Mouse (Mus musculus) kidney, embryonic 15.5 days (tissue): ENCODE measurements around the gene Adad2. TPM values are rescaled to one million over a fixed set of nuclear protein-coding genes. Genes with fewer than 3 reads are reported as not detected.

Experiments used
- ATAC-seq: fragments of 200-750 bp; cut with Nextera tagmentation; replicated peaks from 2 replicates; pipeline ENCODE4 v1.8.0; 2017; ENCODE audit warnings: moderate TSS enrichment; ENCODE audit not compliant: low FRiP score
- H3K27ac ChIP-seq: fragments of 300-500 bp; sonication (generic); 2 replicates; pipeline ENCODE4 v1.5.1; 2015; ENCODE audit warnings: mild to moderate bottlenecking, inconsistent platforms
- H3K27me3 ChIP-seq: fragments of 300-500 bp; sonication (generic); 2 replicates; pipeline ENCODE4 v1.6.1; 2015; ENCODE audit warnings: inconsistent platforms
- H3K36me3 ChIP-seq: fragments of 300-500 bp; sonication (generic); 2 replicates; pipeline ENCODE4 v1.6.1; 2015; ENCODE audit warnings: inconsistent platforms
- H3K4me1 ChIP-seq: fragments of 300-500 bp; sonication (generic); 2 replicates; pipeline ENCODE4 v1.6.1; 2015; ENCODE audit warnings: inconsistent platforms
- H3K4me2 ChIP-seq: fragments of 300-500 bp; sonication (generic); 2 replicates; pipeline ENCODE4 v1.6.1; 2015; ENCODE audit warnings: moderate library complexity, mild to moderate bottlenecking, inconsistent platforms
- H3K4me3 ChIP-seq: fragments of 300-500 bp; sonication (generic); replicated peaks from 2 replicates; pipeline ENCODE4 v1.5.1; 2015; ENCODE audit warnings: mild to moderate bottlenecking, inconsistent platforms
- H3K9ac ChIP-seq: fragments of 300-500 bp; sonication (generic); 2 replicates; pipeline ENCODE4 v1.6.1; 2015; ENCODE audit warnings: mild to moderate bottlenecking, inconsistent platforms
- H3K9me3 ChIP-seq: fragments of 300-500 bp; sonication (generic); replicated peaks from 2 replicates; pipeline ENCODE4 v1.6.1; 2016; ENCODE audit warnings: inconsistent platforms
- WGBS: fragments of 180-500 bp; shearing (Covaris S2); methylation state at CpG from one replicate; pipeline ENCODE4 v1.1.7; 2015; ENCODE audit warnings: mixed read lengths; 5-methylcytosine and 5-hydroxymethylcytosine counted together
- polyA plus RNA-seq: library from polyadenylated mRNA; unstranded; fragments of >200 nt; fragmentation: Nextera tagmentation; extraction: Ambion mirVana; gene quantifications from 2 replicates; pipeline ENCODE4 v1.2.1, GENCODE M21; 2015

Gene Adad2
- polyA plus RNA-seq, 1 experiment from 2014 or later = not detected

DNA sequence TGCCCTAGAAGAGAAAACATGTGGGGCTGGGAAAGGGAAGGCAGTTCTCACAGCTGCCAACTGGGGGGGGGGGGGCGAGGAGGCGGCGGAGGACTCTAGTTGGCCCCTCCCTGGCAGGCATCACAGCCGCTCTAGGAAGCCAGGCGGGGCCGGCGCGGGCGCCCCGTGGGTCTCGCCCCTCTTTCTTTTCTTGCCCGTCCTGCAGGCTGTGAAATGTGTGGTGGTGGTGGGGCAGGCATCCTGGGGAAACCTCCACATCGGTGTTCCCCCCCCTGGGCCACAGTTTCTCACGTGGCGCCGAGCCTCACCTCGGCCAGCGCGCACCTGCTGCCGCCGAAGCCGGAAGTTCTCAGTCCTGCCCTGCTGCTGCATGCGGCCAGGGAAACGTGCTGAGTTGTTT is 26.6 kb upstream of the Adad2 start:
- H3K9ac ChIP-seq = no peak overlapping the region
- peak overlapping the region; percentile 41 for H3K4me3 ChIP-seq
- ATAC-seq = 0 out of 2 replicates have a peak, but pooled peaks have one; percentile 56
- H3K4me2 ChIP-seq = peak overlapping the region; percentile 66
- no peaks in the 10 kb centered on the region for H3K36me3 ChIP-seq
- H3K9me3 ChIP-seq = no peaks in the 10 kb centered on the region
- H3K4me1 ChIP-seq = peaks cover 7% of the 10 kb centered on the region
- H3K27ac ChIP-seq = no peak overlapping the region
- 19% methylated on average over 24 of the region's 24 CpGs for WGBS
- no peaks in the 10 kb centered on the region for H3K27me3 ChIP-seq

GRCm38 (mm10) chr8:119588321-119588720 is 24.2 kb upstream of the Adad2 start:
- no peak overlapping the region for H3K27ac ChIP-seq
- no peaks in the 10 kb centered on the region for H3K36me3 ChIP-seq
- H3K4me3 ChIP-seq = no peak overlapping the region
- no peak overlapping the region for H3K4me2 ChIP-seq
- H3K9me3 ChIP-seq = no peaks in the 10 kb centered on the region
- 55% methylated on average over 4 of the region's 4 CpGs for WGBS
- H3K4me1 ChIP-seq = peaks cover 7% of the 10 kb centered on the region
- no peak overlapping the region for H3K9ac ChIP-seq
- no peaks in the 10 kb centered on the region for H3K27me3 ChIP-seq
- no peak for ATAC-seq

DNA sequence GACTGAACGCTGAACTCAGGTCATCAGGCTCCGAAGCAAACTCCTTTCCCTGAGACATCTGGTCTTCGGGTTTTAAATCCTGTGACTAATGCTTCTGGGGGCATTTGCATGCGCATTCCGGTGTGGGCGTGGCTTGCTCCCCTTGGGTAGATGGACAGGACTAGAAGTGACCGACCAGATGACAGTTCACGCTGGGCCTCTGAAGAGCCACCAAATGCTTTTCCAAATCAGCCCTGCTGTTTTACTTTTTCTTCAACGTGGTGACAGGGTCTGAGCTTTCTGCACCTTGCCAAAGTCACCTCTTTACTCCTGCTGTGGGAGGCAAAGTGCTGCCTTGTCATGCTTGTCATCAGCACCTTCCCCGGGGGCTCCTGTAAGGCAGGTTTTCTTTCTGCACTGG is 23.7 kb upstream of the Adad2 start:
- H3K9me3 ChIP-seq = no peaks in the 10 kb centered on the region
- no peak for ATAC-seq
- H3K4me3 ChIP-seq = no peak overlapping the region
- WGBS = 24% methylated on average over 10 of the region's 10 CpGs
- H3K36me3 ChIP-seq = no peaks in the 10 kb centered on the region
- no peak overlapping the region for H3K4me2 ChIP-seq
- no peak overlapping the region for H3K9ac ChIP-seq
- no peaks in the 10 kb centered on the region for H3K27me3 ChIP-seq
- peaks cover 7% of the 10 kb centered on the region for H3K4me1 ChIP-seq
- no peak overlapping the region for H3K27ac ChIP-seq

DNA sequence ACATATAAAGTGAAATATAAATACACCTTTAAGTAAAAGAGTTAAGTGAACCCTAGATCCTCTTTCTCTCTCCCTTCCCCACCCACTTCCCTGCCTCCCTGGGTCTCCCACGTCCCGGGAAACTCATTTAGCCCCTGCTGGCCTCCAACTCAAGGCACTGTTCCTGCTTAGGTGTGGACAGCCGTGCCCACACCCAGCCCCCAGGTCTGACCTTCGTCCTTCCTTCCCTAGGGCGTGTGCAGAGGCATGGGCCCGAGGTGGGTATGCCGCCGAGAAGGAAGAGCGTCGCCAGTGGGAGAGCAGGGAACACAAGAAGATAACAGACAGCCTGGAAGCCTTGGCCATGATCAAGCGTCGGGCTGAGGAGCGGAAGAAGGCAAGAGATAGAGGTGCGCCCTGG is 22.2 kb upstream of the Adad2 start:
- H3K9ac ChIP-seq = no peak overlapping the region
- H3K36me3 ChIP-seq = no peaks in the 10 kb centered on the region
- no peak overlapping the region for H3K27ac ChIP-seq
- WGBS = 81% methylated on average over 14 of the region's 14 CpGs
- no peak overlapping the region for H3K4me2 ChIP-seq
- no peaks in the 10 kb centered on the region for H3K27me3 ChIP-seq
- peaks cover 10% of the 10 kb centered on the region for H3K4me1 ChIP-seq
- ATAC-seq = no peak
- H3K4me3 ChIP-seq = no peak overlapping the region
- no peaks in the 10 kb centered on the region for H3K9me3 ChIP-seq

DNA sequence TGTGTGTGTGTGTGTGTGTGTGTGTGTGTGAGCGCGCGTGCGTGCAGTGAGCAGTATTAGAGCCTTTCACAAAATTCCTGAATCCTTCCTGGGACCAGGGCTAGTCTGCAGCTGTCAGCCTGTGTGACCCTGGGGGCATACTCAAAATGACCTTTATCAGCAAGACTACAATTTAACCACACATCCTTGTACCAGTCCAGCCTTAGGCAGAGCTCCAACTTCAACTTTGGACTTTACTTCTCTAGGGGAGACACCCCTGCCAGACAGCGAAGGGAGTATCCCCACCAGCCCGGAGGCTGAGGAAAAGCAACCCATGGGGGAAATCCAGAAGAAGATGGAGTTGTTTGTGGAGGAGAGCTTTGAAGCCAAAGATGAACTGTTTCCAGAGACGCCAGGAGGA is 21.1 kb upstream of the Adad2 start:
- Histone ChIP-seq H3K4me3 (no peak overlapping the region), H3K27me3 (no peaks in the 10 kb centered on the region), H3K36me3 (no peaks in the 10 kb centered on the region), H3K4me1 (peaks cover 5% of the 10 kb centered on the region), H3K27ac (no peak overlapping the region), H3K4me2 (no peak overlapping the region), H3K9me3 (no peaks in the 10 kb centered on the region), H3K9ac (no peak overlapping the region)
- no peak for ATAC-seq
- 86% methylated on average over 7 of the region's 7 CpGs for WGBS

DNA sequence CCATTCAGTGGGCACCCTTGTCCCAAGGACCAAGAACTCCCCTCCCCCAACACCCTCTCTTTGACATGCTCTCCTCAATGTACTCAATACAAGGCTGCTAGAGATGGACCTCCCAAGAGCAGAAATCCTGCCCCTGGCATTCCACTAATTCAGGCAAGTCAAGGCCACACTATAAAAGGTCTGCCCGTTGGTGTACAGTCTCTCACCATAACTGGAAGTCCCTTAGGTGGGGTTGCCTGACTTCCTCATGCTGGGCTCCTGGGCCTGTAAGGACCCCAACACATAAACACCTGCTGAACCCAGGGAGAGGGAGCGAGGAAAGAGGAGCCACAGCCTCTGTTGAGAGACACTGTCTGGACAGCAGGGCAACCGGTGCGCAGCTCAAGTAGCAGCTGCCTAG is 8.8 kb upstream of the Adad2 start:
- no peaks in the 10 kb centered on the region for H3K9me3 ChIP-seq
- H3K9ac ChIP-seq = no peak overlapping the region
- H3K36me3 ChIP-seq = peaks cover 42% of the 10 kb centered on the region
- peak overlapping the region; percentile 86 for H3K4me2 ChIP-seq
- WGBS = 95% methylated on average over 4 of the region's 4 CpGs
- H3K4me1 ChIP-seq = peaks cover 14% of the 10 kb centered on the region
- no peak for ATAC-seq
- no peaks in the 10 kb centered on the region for H3K27me3 ChIP-seq
- H3K27ac ChIP-seq = no peak overlapping the region
- H3K4me3 ChIP-seq = peak overlapping the region; percentile 86

DNA sequence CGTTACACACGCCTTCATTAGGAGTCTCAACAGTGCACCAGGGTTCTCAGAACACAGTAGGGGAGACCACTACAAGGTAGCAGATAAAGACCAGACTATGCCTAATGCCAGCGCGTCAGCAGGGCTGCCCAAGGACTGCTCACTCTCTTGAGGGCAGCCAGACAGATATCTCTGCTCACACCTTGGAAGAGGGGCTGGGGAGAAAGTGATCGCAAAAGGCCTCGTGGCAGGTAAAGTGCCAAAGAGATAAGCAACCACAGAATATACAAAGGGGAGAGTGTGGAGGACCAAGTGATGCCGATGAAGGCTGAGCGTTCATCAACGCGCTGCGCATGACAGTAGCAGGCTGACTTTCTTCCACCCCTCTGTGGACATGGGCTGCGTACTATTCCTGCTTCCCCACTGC is 8.1 kb upstream of the Adad2 start:
- Histone ChIP-seq H3K4me2 (peak overlapping the region; percentile 86), H3K27me3 (no peaks in the 10 kb centered on the region), H3K36me3 (peaks cover 35% of the 10 kb centered on the region), H3K9ac (peak overlapping the region; percentile 76), H3K4me3 (peak overlapping the region; percentile 86), H3K27ac (no peak overlapping the region), H3K9me3 (0 out of 2 replicates have a peak, but pooled peaks cover 2% of the 10 kb centered on the region), H3K4me1 (peaks cover 14% of the 10 kb centered on the region)
- no peak for ATAC-seq
- WGBS = 37% methylated on average over 12 of the region's 12 CpGs

DNA sequence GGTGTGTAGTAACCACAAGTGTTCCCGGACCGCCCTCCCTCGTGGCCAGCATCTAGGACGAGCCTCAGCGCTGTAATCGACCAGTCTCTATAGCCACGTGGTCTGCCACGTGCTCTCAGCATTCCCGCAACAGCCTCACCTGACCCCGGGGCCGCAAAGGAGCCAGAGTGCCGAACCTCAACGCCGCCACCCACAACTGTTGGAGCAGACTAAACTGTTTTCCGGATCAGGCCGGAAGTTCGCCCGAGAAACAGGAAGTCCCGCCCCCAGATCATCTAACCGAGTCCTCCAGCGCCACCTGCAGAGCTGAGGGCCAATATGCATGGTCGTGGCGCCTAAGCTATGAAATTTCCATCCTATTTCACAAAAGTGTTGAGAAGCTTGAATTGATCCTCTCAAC is 7.6 kb upstream of the Adad2 start, which contains the start of gene Taf1c:
Gene Taf1c, minus strand, starts transcription at position 227 of the 400 bp plus-strand sequence.
- peak within 1 kb of the TSS; percentile 86 for H3K4me2 ChIP-seq
- WGBS = under 1% methylated on average over 23 of the region's 23 CpGs
- peaks cover 14% of the 10 kb centered on the region for H3K4me1 ChIP-seq
- peak within 1 kb of the TSS; percentile 76 for H3K9ac ChIP-seq
- peak within 1 kb of the TSS; percentile 47; the same call in 1 of the 2 replicates for H3K27ac ChIP-seq
- peaks cover 29% of the 10 kb centered on the region for H3K36me3 ChIP-seq
- H3K4me3 ChIP-seq = peak within 1 kb of the TSS; percentile 86
- peak; percentile 77 for ATAC-seq
- 0 out of 2 replicates have a peak, but pooled peaks cover 6% of the 10 kb centered on the region for H3K9me3 ChIP-seq
- H3K27me3 ChIP-seq = no peaks in the 10 kb centered on the region

DNA sequence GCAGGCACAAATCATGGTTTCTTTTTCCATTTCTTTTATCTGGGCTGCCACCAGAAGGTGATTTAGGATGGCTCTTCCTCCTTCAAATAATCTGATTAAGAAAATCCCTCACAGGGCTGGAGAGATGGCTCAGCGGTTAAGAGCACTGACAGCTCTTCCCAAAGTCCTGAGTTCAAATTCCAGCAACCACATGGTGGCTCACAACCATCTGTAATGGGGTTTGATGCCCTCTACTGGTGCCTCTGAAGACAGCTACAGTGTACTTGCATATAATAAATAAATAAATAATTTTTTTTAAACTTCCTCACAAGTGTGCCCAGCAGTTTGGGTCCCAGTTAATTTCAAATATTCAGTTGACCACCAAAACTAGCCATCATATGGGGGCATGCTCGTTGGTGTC is 6.3 kb upstream of the Adad2 start:
- H3K4me2 ChIP-seq = no peak overlapping the region
- peaks cover 17% of the 10 kb centered on the region for H3K36me3 ChIP-seq
- no peaks in the 10 kb centered on the region for H3K27me3 ChIP-seq
- H3K4me1 ChIP-seq = peaks cover 14% of the 10 kb centered on the region
- H3K9me3 ChIP-seq = 0 out of 2 replicates have a peak, but pooled peaks cover 6% of the 10 kb centered on the region
- WGBS = 81% methylated on average over 2 of the region's 2 CpGs
- no peak for ATAC-seq
- no peak overlapping the region for H3K9ac ChIP-seq
- no peak overlapping the region for H3K4me3 ChIP-seq
- H3K27ac ChIP-seq = no peak overlapping the region

DNA sequence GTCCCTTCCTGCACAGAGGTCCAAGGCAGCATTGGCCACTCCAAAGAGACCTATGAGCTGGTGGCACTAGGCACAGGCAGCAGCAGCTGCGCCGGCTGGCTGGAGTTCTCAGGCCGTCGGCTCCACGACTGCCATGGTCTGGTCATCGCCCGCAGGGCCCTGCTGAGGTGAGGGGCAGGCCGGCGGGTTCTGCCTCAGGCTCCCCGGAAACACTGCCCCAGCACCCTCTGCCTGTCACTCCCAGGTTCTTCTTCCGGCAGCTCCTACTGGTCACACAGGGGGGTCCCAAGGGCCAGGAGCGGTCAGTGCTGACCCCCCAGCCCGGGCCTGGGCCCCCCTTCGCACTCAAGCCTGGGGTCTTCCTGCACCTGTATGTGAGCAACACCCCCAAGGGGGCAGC is 2.5 kb downstream of the Adad2 start:
- no peak overlapping the region for H3K27ac ChIP-seq
- no peaks in the 10 kb centered on the region for H3K9me3 ChIP-seq
- no peak; the same call in 1 of the 2 replicates for ATAC-seq
- 75% methylated on average over 14 of the region's 14 CpGs for WGBS
- no peak overlapping the region for H3K4me3 ChIP-seq
- H3K36me3 ChIP-seq = no peaks in the 10 kb centered on the region
- no peak overlapping the region for H3K9ac ChIP-seq
- no peaks in the 10 kb centered on the region for H3K4me1 ChIP-seq
- no peak overlapping the region for H3K4me2 ChIP-seq
- H3K27me3 ChIP-seq = no peaks in the 10 kb centered on the region

GRCm38 (mm10) chr8:119616358-119616757 is 3.8 kb downstream of the Adad2 start:
- Histone ChIP-seq H3K4me3 (no peak overlapping the region), H3K4me2 (no peak overlapping the region), H3K36me3 (no peaks in the 10 kb centered on the region), H3K9me3 (no peaks in the 10 kb centered on the region), H3K27ac (no peak overlapping the region), H3K27me3 (no peaks in the 10 kb centered on the region), H3K9ac (no peak overlapping the region), H3K4me1 (no peaks in the 10 kb centered on the region)
- ATAC-seq = no peak
- 77% methylated on average over 7 of the region's 7 CpGs for WGBS

DNA sequence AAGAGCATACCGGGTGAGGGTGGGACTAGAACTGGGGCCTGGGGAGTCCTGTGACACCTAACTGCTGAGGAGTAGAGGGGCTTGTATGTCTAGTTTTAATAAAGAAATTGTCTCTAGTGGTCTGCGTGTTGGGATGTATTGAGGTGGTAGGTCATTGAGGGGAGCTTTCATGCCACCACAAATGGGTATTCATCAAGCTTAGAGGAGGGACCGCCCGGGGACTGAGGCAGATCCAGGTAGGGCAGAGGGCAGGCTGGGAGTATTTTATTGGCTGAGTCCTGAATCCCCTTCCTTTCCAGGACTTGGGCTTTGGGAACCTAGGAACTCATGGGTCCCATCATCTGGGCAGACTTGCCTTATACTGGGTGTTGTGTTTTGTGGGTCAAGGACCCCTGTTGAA is 4.3 kb downstream of the Adad2 start:
- no peak overlapping the region for H3K4me2 ChIP-seq
- H3K9me3 ChIP-seq = no peaks in the 10 kb centered on the region
- no peaks in the 10 kb centered on the region for H3K36me3 ChIP-seq
- H3K4me1 ChIP-seq = no peaks in the 10 kb centered on the region
- no peaks in the 10 kb centered on the region for H3K27me3 ChIP-seq
- no peak overlapping the region for H3K9ac ChIP-seq
- no peak for ATAC-seq
- no peak overlapping the region for H3K4me3 ChIP-seq
- no peak overlapping the region for H3K27ac ChIP-seq
- 87% methylated on average over 4 of the region's 4 CpGs for whole genome bisulfite sequencing

GRCm38 (mm10) chr8:119617586-119617985 is 5.0 kb downstream of the Adad2 start:
- H3K4me3 ChIP-seq = no peak overlapping the region
- H3K27ac ChIP-seq = no peak overlapping the region
- no peaks in the 10 kb centered on the region for H3K27me3 ChIP-seq
- H3K9me3 ChIP-seq = no peaks in the 10 kb centered on the region
- H3K9ac ChIP-seq = no peak overlapping the region
- no peaks in the 10 kb centered on the region for H3K4me1 ChIP-seq
- ATAC-seq = no peak
- no peaks in the 10 kb centered on the region for H3K36me3 ChIP-seq
- WGBS = 95% methylated on average over 5 of the region's 5 CpGs
- no peak overlapping the region for H3K4me2 ChIP-seq
